Mouse (Mus musculus): ENCODE results near the gene Snrnp70.

The Snrnp70 gene

GRCm38 (mm10) chr7:45339410-45340065 lies 56.0 kb downstream of the Snrnp70 start:
- DNase-seq (ENCODE audit: extremely low spot score, low read depth, low spot score) = no peak

GRCm38 (mm10) chr7:45338161-45338911 lies 57.2 kb downstream of the Snrnp70 start:
- DNase-seq (ENCODE audit: extremely low spot score, low read depth, low spot score) = no peak

GRCm38 (mm10) chr7:45337469-45337868 lies 58.1 kb downstream of the Snrnp70 start:
- no peak for DNase-seq (ENCODE audit: extremely low spot score, low read depth, low spot score)

- no peak for DNase-seq (ENCODE audit: extremely low spot score, low read depth, low spot score)
Observed at GRCm38 (mm10) chr7:45336319-45336718, 59.2 kb downstream of the Snrnp70 start.

- DNase-seq (ENCODE audit: extremely low spot score, low read depth, low spot score) = no peak
Observed at GRCm38 (mm10) chr7:45335056-45335455, 60.5 kb downstream of the Snrnp70 start, which contains the start of gene Hrc. TSS of gene Hrc (plus strand) at chr7:45335290.

GRCm38 (mm10) chr7:45334605-45335004 lies 60.9 kb downstream of the Snrnp70 start:
- no peak for DNase-seq (ENCODE audit: extremely low spot score, low read depth, low spot score)

- no peak for DNase-seq (ENCODE audit: extremely low spot score, low read depth, low spot score)
Observed at GRCm38 (mm10) chr7:45333431-45333982, 62.0 kb downstream of the Snrnp70 start, which contains the start of gene Trpm4. TSS of gene Trpm4 (minus strand) at chr7:45333780.

GRCm38 (mm10) chr7:45332685-45333425 lies 62.7 kb downstream of the Snrnp70 start:
- DNase-seq (ENCODE audit: extremely low spot score, low read depth, low spot score) = no peak

GRCm38 (mm10) chr7:45331502-45331901 lies 64.0 kb downstream of the Snrnp70 start:
- no peak for DNase-seq (ENCODE audit: extremely low spot score, low read depth, low spot score)

GRCm38 (mm10) chr7:45328841-45329475 lies 66.6 kb downstream of the Snrnp70 start:
- DNase-seq (ENCODE audit: extremely low spot score, low read depth, low spot score) = no peak
